Mouse (Mus musculus): ENCODE results near the gene Ikzf3. TPM values are rescaled to one million over a fixed set of nuclear protein-coding genes. Genes with fewer than 3 reads are reported as not detected.

Gene Ikzf3
- polyA plus RNA-seq, 1 experiment from 2014 or later = 0.07 TPM

Other genes starting within 250 kb of the Ikzf3 start
- 0.07 and 0.13 TPM in 2 replicates for gene Neurod2, start 216.4 kb downstream of the Ikzf3 start, polyA plus RNA-seq (2016; fragmentation: Nextera tagmentation; extraction: Ambion mirVana)
- 1.0 and 1.3 TPM in 2 replicates for gene Ppp1r1b, start 197.6 kb downstream of the Ikzf3 start, polyA plus RNA-seq (2016; fragmentation: Nextera tagmentation; extraction: Ambion mirVana)
- gene Stard3, start 187.7 kb downstream of the Ikzf3 start, polyA plus RNA-seq (2016; fragmentation: Nextera tagmentation; extraction: Ambion mirVana) = 55.5 and 57.8 TPM in 2 replicates
- 0.17 and 0.29 TPM in 2 replicates for gene Tcap, start 162.2 kb downstream of the Ikzf3 start, polyA plus RNA-seq (2016; fragmentation: Nextera tagmentation; extraction: Ambion mirVana)
- 0.65 and 1.2 TPM in 2 replicates for gene Pnmt, start 159.6 kb downstream of the Ikzf3 start, polyA plus RNA-seq (2016; fragmentation: Nextera tagmentation; extraction: Ambion mirVana)
- gene Pgap3, start 145.5 kb downstream of the Ikzf3 start, polyA plus RNA-seq (2016; fragmentation: Nextera tagmentation; extraction: Ambion mirVana) = 9.3 and 9.8 TPM in 2 replicates
- 23.3 TPM in 2 replicates for gene Erbb2, start 133.6 kb downstream of the Ikzf3 start, polyA plus RNA-seq (2016; fragmentation: Nextera tagmentation; extraction: Ambion mirVana)
- 120 and 161 TPM in 2 replicates for gene Mien1, start 107.0 kb downstream of the Ikzf3 start, polyA plus RNA-seq (2016; fragmentation: Nextera tagmentation; extraction: Ambion mirVana)
- gene Grb7, start 99.6 kb downstream of the Ikzf3 start, polyA plus RNA-seq (2016; fragmentation: Nextera tagmentation; extraction: Ambion mirVana) = 3.6 and 8.6 TPM in 2 replicates
- gene Zpbp2, start 5.1 kb upstream of the Ikzf3 start, polyA plus RNA-seq (2016; fragmentation: Nextera tagmentation; extraction: Ambion mirVana) = 0.14 and 0.37 TPM in 2 replicates
- gene Ormdl3, start 41.3 kb upstream of the Ikzf3 start, polyA plus RNA-seq (2016; fragmentation: Nextera tagmentation; extraction: Ambion mirVana) = 59.4 and 66.2 TPM in 2 replicates
- not detected in 2 replicates for gene Lrrc3c, start 52.3 kb upstream of the Ikzf3 start, polyA plus RNA-seq (2016; fragmentation: Nextera tagmentation; extraction: Ambion mirVana)
- 1.3 and 1.4 TPM in 2 replicates for gene Gm12355, start 79.6 kb upstream of the Ikzf3 start, polyA plus RNA-seq (2016; fragmentation: Nextera tagmentation; extraction: Ambion mirVana)
- not detected in 2 replicates for gene Gsdma3, start 80.3 kb upstream of the Ikzf3 start, polyA plus RNA-seq (2016; fragmentation: Nextera tagmentation; extraction: Ambion mirVana)
- not detected in 2 replicates for gene Gsdma2, start 100.7 kb upstream of the Ikzf3 start, polyA plus RNA-seq (2016; fragmentation: Nextera tagmentation; extraction: Ambion mirVana)
- 0.09 TPM in 1 of 2 replicates, not detected in the other for gene Gsdma, start 118.3 kb upstream of the Ikzf3 start, polyA plus RNA-seq (2016; fragmentation: Nextera tagmentation; extraction: Ambion mirVana)
- gene Psmd3, start 136.5 kb upstream of the Ikzf3 start, polyA plus RNA-seq (2016; fragmentation: Nextera tagmentation; extraction: Ambion mirVana) = 251 and 281 TPM in 2 replicates
- not detected in 2 replicates for gene Csf3, start 155.2 kb upstream of the Ikzf3 start, polyA plus RNA-seq (2016; fragmentation: Nextera tagmentation; extraction: Ambion mirVana)
- 76.9 and 83.6 TPM in 2 replicates for gene Med24, start 183.4 kb upstream of the Ikzf3 start, polyA plus RNA-seq (2016; fragmentation: Nextera tagmentation; extraction: Ambion mirVana)
- 12.8 and 22.2 TPM in 2 replicates for gene Thra, start 194.6 kb upstream of the Ikzf3 start, polyA plus RNA-seq (2016; fragmentation: Nextera tagmentation; extraction: Ambion mirVana)
- 1.2 and 1.5 TPM in 2 replicates for gene Nr1d1, start 229.3 kb upstream of the Ikzf3 start, polyA plus RNA-seq (2016; fragmentation: Nextera tagmentation; extraction: Ambion mirVana)
- 24.4 and 25.2 TPM in 2 replicates for gene Msl1, start 249.5 kb upstream of the Ikzf3 start, polyA plus RNA-seq (2016; fragmentation: Nextera tagmentation; extraction: Ambion mirVana)

Measured in hindbrain, embryonic 10.5 days (tissue).